Mouse (Mus musculus) spleen, adult 2 months (tissue): ENCODE measurements around the gene Cyfip2.

Experiments used
- CTCF ChIP-seq: fragments of 200-500 bp; IDR thresholded peaks from 2 replicates; pipeline ENCODE4 v1.5.1; 2011; ENCODE audit warnings: mild to moderate bottlenecking, inconsistent platforms; ENCODE audit not compliant: insufficient read depth, insufficient read length, insufficient replicate concordance; ENCODE audit errors: extremely low read depth
- POLR2A ChIP-seq: fragments of 200-500 bp; IDR thresholded peaks from 2 replicates; pipeline ENCODE4 v1.6.1; 2011; ENCODE audit warnings: low read depth, low read length, inconsistent platforms

GRCm38 (mm10) chr11:46218584-46218983 is 94.1 kb downstream of the Cyfip2 start:
- TF ChIP-seq CTCF (no peak), POLR2A (no peak)
